Mouse (Mus musculus): Measurements from ENCODE around the gene Klk6.
A peak's percentile ranks its signal among the peaks of the same experiment; 100 is the strongest.

Klk6 gene

GRCm38 (mm10) chr7:43824199-43824598 is at the start of gene Klk6:
Gene Klk6, plus strand, starts transcription at chr7:43824499.
- no peak for DNase-seq

GRCm38 (mm10) chr7:43774802-43775201 is 49.5 kb upstream of the Klk6 start:
- DNase-seq, result no peak

- DNase-seq, result no peak
Observed at GRCm38 (mm10) chr7:43775311-43776057, 48.8 kb upstream of the Klk6 start.

GRCm38 (mm10) chr7:43776506-43776905 is 47.8 kb upstream of the Klk6 start:
- no peak for DNase-seq

- DNase-seq, result no peak
Observed at GRCm38 (mm10) chr7:43777423-43777822, 46.9 kb upstream of the Klk6 start.

GRCm38 (mm10) chr7:43778176-43778970 is 45.9 kb upstream of the Klk6 start:
- DNase-seq, result no peak

GRCm38 (mm10) chr7:43780241-43780640 is 44.1 kb upstream of the Klk6 start:
- DNase-seq, result no peak

- DNase-seq, result no peak
Observed at GRCm38 (mm10) chr7:43780746-43781145, 43.6 kb upstream of the Klk6 start, which contains the start of gene Klk10. Gene Klk10, plus strand, starts transcription at chr7:43781035.

- DNase-seq, result no peak
Observed at GRCm38 (mm10) chr7:43781541-43781940, 42.8 kb upstream of the Klk6 start.

- DNase-seq, result peak; percentile 12
Observed at GRCm38 (mm10) chr7:43782275-43783265, 41.7 kb upstream of the Klk6 start.

- DNase-seq, result no peak
Observed at GRCm38 (mm10) chr7:43785286-43785685, 39.0 kb upstream of the Klk6 start.

GRCm38 (mm10) chr7:43788096-43788495 is 36.2 kb upstream of the Klk6 start:
- no peak for DNase-seq

GRCm38 (mm10) chr7:43789295-43789694 is 35.0 kb upstream of the Klk6 start:
- no peak for DNase-seq

GRCm38 (mm10) chr7:43791591-43791990 is 32.7 kb upstream of the Klk6 start, which contains the start of gene Klk9:
Gene Klk9, plus strand, starts transcription at chr7:43791891.
- DNase-seq, result no peak

GRCm38 (mm10) chr7:43796355-43796754 is 27.9 kb upstream of the Klk6 start:
- no peak for DNase-seq

- no peak for DNase-seq
Observed at GRCm38 (mm10) chr7:43797333-43797769, 26.9 kb upstream of the Klk6 start, which contains the start of gene Klk8. Gene Klk8, plus strand, starts transcription at chr7:43797577.

- no peak for DNase-seq
Observed at GRCm38 (mm10) chr7:43797844-43798462, 26.3 kb upstream of the Klk6 start.

GRCm38 (mm10) chr7:43799876-43800275 is 24.4 kb upstream of the Klk6 start:
- DNase-seq, result no peak

GRCm38 (mm10) chr7:43810994-43811393 is 13.3 kb upstream of the Klk6 start, which contains the start of gene Klk7:
Gene Klk7, plus strand, starts transcription at chr7:43811294.
- DNase-seq, result no peak

- no peak for DNase-seq
Observed at GRCm38 (mm10) chr7:43815211-43815610, 9.1 kb upstream of the Klk6 start.

GRCm38 (mm10) chr7:43816746-43817145 is 7.6 kb upstream of the Klk6 start:
- no peak for DNase-seq

- no peak for DNase-seq
Observed at GRCm38 (mm10) chr7:43821581-43821980, 2.7 kb upstream of the Klk6 start.

All from cerebellum, adult 11 months (tissue).